ENCODE assay signal across 22 mouse cellular contexts in genomic region chr11:45693206-45693605, GRCm38 (mm10).
DNase-seq lines count a peak whose midpoint lies in the region; ATAC-seq and TF ChIP-seq lines count a peak whose summit lies in the region.
"Had no signal": no experiment of that assay in that cellular context is flagged by ENCODE, and none has a peak within 500 bp of the region (broad histone marks: within the 10 kb centered on the region; RNA-seq: fewer than 3 reads in every experiment).

No protein-coding gene starts in this region.

- peak; percentile 77; the same call in 1 of the 2 replicates for ATAC-seq in heart, embryonic 11.5 days (replicated peaks; ENCODE audit: insufficient number of reproducible peaks, low FRiP score, low TSS enrichment)
- no peak for ATAC-seq in midbrain, embryonic 11.5 days (ENCODE audit: low FRiP score)
- ATAC-seq in midbrain, embryonic 16.5 days = no peak
- ATAC-seq: forebrain, embryonic 15.5 days; midbrain, embryonic 15.5 days had no signal

- no peak for TF ChIP-seq POLR2A in kidney, adult 2 months (IDR thresholded peaks at IDR 0.05; ENCODE audit: low read depth, low read length)

- no peak overlapping the region for H3K4me2 ChIP-seq in heart, embryonic 11.5 days
- no peak overlapping the region for H3K4me2 ChIP-seq in midbrain, embryonic 11.5 days
- H3K4me2 ChIP-seq in midbrain, embryonic 16.5 days (ENCODE audit: low read length) = no peak overlapping the region
- H3K4me2 ChIP-seq: forebrain, embryonic 15.5 days; midbrain, embryonic 15.5 days; neural tube, embryonic 15.5 days; stomach, embryonic 15.5 days had no signal

- WGBS in heart, embryonic 11.5 days (ENCODE audit: insufficient replicate concordance) = 3% methylated on average over 6 of the region's 6 CpGs
- 43% methylated on average over 6 of the region's 6 CpGs for WGBS in kidney, adult 2 months
- WGBS in midbrain, embryonic 11.5 days = 70% methylated on average over 6 of the region's 6 CpGs
- 73% methylated on average over 6 of the region's 6 CpGs for WGBS in midbrain, embryonic 16.5 days

- no peaks in the 10 kb centered on the region for H3K27me3 ChIP-seq in heart, embryonic 11.5 days (ENCODE audit: control insufficient read depth, insufficient read depth, low read length)
- no peaks in the 10 kb centered on the region for H3K27me3 ChIP-seq in kidney, adult 2 months (replicated peaks; ENCODE audit: control insufficient read depth, insufficient read depth, low read length)
- H3K27me3 ChIP-seq in midbrain, embryonic 11.5 days (ENCODE audit: control insufficient read depth, insufficient read depth, low read length) = no peaks in the 10 kb centered on the region
- no peaks in the 10 kb centered on the region for H3K27me3 ChIP-seq in midbrain, embryonic 16.5 days (ENCODE audit: control insufficient read depth, insufficient read depth, low read depth, low read length)
- H3K27me3 ChIP-seq: forebrain, embryonic 15.5 days; midbrain, embryonic 15.5 days; neural tube, embryonic 15.5 days; stomach, embryonic 15.5 days had no signal

- TF ChIP-seq CTCF in kidney, adult 2 months (conservative IDR thresholded peaks at IDR 0.05; ENCODE audit: insufficient read depth, insufficient read length, low read depth, low read length) = no peak

- H3K4me1 ChIP-seq in heart, embryonic 11.5 days (ENCODE audit: control insufficient read depth, insufficient read depth, low read length) = peaks cover 8% of the 10 kb centered on the region; the same call in 1 of the 2 replicates
- H3K4me1 ChIP-seq in kidney, adult 2 months (ENCODE audit: control insufficient read depth, insufficient read depth, low read length) = no peaks in the 10 kb centered on the region
- H3K4me1 ChIP-seq in midbrain, embryonic 11.5 days (ENCODE audit: control insufficient read depth, insufficient read depth, low read length) = no peaks in the 10 kb centered on the region
- H3K4me1 ChIP-seq in midbrain, embryonic 16.5 days (ENCODE audit: control insufficient read depth, insufficient read depth, low read length) = no peaks in the 10 kb centered on the region
- H3K4me1 ChIP-seq: forebrain, embryonic 15.5 days; midbrain, embryonic 15.5 days; neural tube, embryonic 15.5 days; stomach, embryonic 15.5 days had no signal

- intact Hi-C loops in heart, postnatal 10 days (cut with DNase I) = no loop called here

- H3K27ac ChIP-seq in heart, embryonic 11.5 days (ENCODE audit: low read depth, low read length) = peak overlapping the region; percentile 84
- no peak overlapping the region for H3K27ac ChIP-seq in kidney, adult 2 months (ENCODE audit: insufficient read depth, low read depth, low read length)
- no peak overlapping the region for H3K27ac ChIP-seq in midbrain, embryonic 11.5 days (ENCODE audit: low read depth, low read length)
- no peak overlapping the region for H3K27ac ChIP-seq in midbrain, embryonic 16.5 days (ENCODE audit: low read length)
- H3K27ac ChIP-seq: forebrain, embryonic 15.5 days; hindbrain, embryonic 10.5 days; midbrain, embryonic 15.5 days; neural tube, embryonic 15.5 days; stomach, embryonic 15.5 days had no signal

- peaks cover 2% of the 10 kb centered on the region; the same call in 1 of the 2 replicates for H3K9me3 ChIP-seq in heart, embryonic 11.5 days (replicated peaks; ENCODE audit: control insufficient read depth, low read length)
- H3K9me3 ChIP-seq in midbrain, embryonic 11.5 days (ENCODE audit: control insufficient read depth, low read length) = no peaks in the 10 kb centered on the region
- H3K9me3 ChIP-seq in midbrain, embryonic 16.5 days (replicated peaks; ENCODE audit: control insufficient read depth, low read length, poor library complexity, severe bottlenecking) = no peaks in the 10 kb centered on the region
- H3K9me3 ChIP-seq: forebrain, embryonic 15.5 days; midbrain, embryonic 15.5 days; neural tube, embryonic 15.5 days; stomach, embryonic 15.5 days had no signal

- DNase-seq in heart, adult 18-20 months = no peak
- DNase-seq in kidney, postnatal 14 days = peak; percentile 25
- DNase-seq in kidney, adult 2 months = no peak
- DNase-seq in midbrain, embryonic 11.5 days (ENCODE audit: low spot score, missing footprints) = peak; percentile 19
- DNase-seq in heart, postnatal 10 days = peak; percentile 39 to 44
- DNase-seq in gastrocnemius, adult 18-20 months (ENCODE audit: low spot score) = no peak
- DNase-seq: cerebellum, adult 2 months; cerebellum, postnatal 36 days; gastrocnemius, postnatal 36 days; kidney, adult 11 months; left cerebral cortex, postnatal 4 days; lung, adult 18-20 months; right cerebral cortex, postnatal 25 days; thymus, adult 2 months had no signal

- H3K36me3 ChIP-seq in heart, embryonic 11.5 days (ENCODE audit: control insufficient read depth, insufficient read depth, low read length) = no peaks in the 10 kb centered on the region
- H3K36me3 ChIP-seq in kidney, adult 2 months (ENCODE audit: control insufficient read depth, insufficient read depth, low read length) = no peaks in the 10 kb centered on the region
- no peaks in the 10 kb centered on the region for H3K36me3 ChIP-seq in midbrain, embryonic 11.5 days (ENCODE audit: control insufficient read depth, insufficient read depth, low read length)
- H3K36me3 ChIP-seq in midbrain, embryonic 16.5 days (ENCODE audit: control insufficient read depth, insufficient read depth, low read length) = no peaks in the 10 kb centered on the region
- H3K36me3 ChIP-seq: forebrain, embryonic 15.5 days; hindbrain, embryonic 10.5 days; midbrain, embryonic 15.5 days; neural tube, embryonic 15.5 days; stomach, embryonic 15.5 days had no signal

- H3K4me3 ChIP-seq in heart, embryonic 11.5 days (ENCODE audit: low read depth, low read length) = no peak overlapping the region
- H3K4me3 ChIP-seq in kidney, adult 2 months (ENCODE audit: insufficient read depth, low read depth, low read length) = no peak overlapping the region
- H3K4me3 ChIP-seq in midbrain, embryonic 11.5 days (ENCODE audit: low read depth, low read length) = no peak overlapping the region
- no peak overlapping the region for H3K4me3 ChIP-seq in midbrain, embryonic 16.5 days (ENCODE audit: low read depth, low read length)
- H3K4me3 ChIP-seq: forebrain, embryonic 15.5 days; hindbrain, embryonic 10.5 days; megakaryocyte, embryonic 14.5 days; midbrain, embryonic 15.5 days; neural tube, embryonic 15.5 days; stomach, embryonic 15.5 days had no signal

- no peak overlapping the region for H3K9ac ChIP-seq in heart, embryonic 11.5 days (ENCODE audit: low read depth, low read length)
- H3K9ac ChIP-seq in midbrain, embryonic 11.5 days (ENCODE audit: low read length) = no peak overlapping the region
- H3K9ac ChIP-seq in midbrain, embryonic 16.5 days (ENCODE audit: low read depth, low read length) = no peak overlapping the region
- H3K9ac ChIP-seq: forebrain, embryonic 15.5 days; midbrain, embryonic 15.5 days; neural tube, embryonic 15.5 days; stomach, embryonic 15.5 days had no signal

Comparison
In these comparisons a context has a peak if more than half of its experiments do, and no peak if none do; other contexts are left out.
1. DNase-seq: peak in kidney, postnatal 14 days (single experiment), midbrain, embryonic 11.5 days (single experiment) and heart, postnatal 10 days (2 of 2); none in heart, adult 18-20 months (0 of 2), kidney, adult 2 months (single experiment) and gastrocnemius, adult 18-20 months (single experiment).